Mouse (Mus musculus) neural tube, embryonic 10.5 days (tissue): ENCODE measurements around the gene Lrtm1.

Experiments
- DNase-seq: peaks from one replicate; pipeline ENCODE4 v3.0.0-alpha.2; 2017; ENCODE audit warnings: low spot score; ENCODE audit errors: extremely low spot score

Lrtm1 gene

GRCm38 (mm10) chr14:29017883-29018282 is at the start of gene Lrtm1:
Lrtm1 (plus strand) TSS chr14:29018208.
- peak; percentile 42 for DNase-seq

- no peak for DNase-seq
These were observed 48.8 kb upstream of the Lrtm1 start for GRCm38 (mm10) chr14:28969247-28969646.

- DNase-seq, result no peak
These were observed 45.4 kb upstream of the Lrtm1 start for GRCm38 (mm10) chr14:28972620-28973019.

GRCm38 (mm10) chr14:28979230-28979629 is 38.8 kb upstream of the Lrtm1 start:
- DNase-seq, result no peak

GRCm38 (mm10) chr14:28980482-28980881 is 37.5 kb upstream of the Lrtm1 start:
- no peak for DNase-seq

GRCm38 (mm10) chr14:28984276-28984675 is 33.7 kb upstream of the Lrtm1 start:
- DNase-seq, result no peak

- DNase-seq, result no peak
These were observed 29.7 kb upstream of the Lrtm1 start for GRCm38 (mm10) chr14:28988211-28988900.

GRCm38 (mm10) chr14:28996569-28996968 is 21.4 kb upstream of the Lrtm1 start:
- DNase-seq, result no peak

GRCm38 (mm10) chr14:29005228-29005840 is 12.7 kb upstream of the Lrtm1 start:
- DNase-seq, result no peak

- DNase-seq, result no peak
These were observed 8.4 kb upstream of the Lrtm1 start for GRCm38 (mm10) chr14:29009644-29010043.

- no peak for DNase-seq
These were observed 4.8 kb upstream of the Lrtm1 start for GRCm38 (mm10) chr14:29013161-29013560.

GRCm38 (mm10) chr14:29014680-29015079 is 3.3 kb upstream of the Lrtm1 start:
- DNase-seq, result no peak

- DNase-seq, result peak; percentile 60
These were observed 2.1 kb upstream of the Lrtm1 start for GRCm38 (mm10) chr14:29015896-29016295.

- DNase-seq, result no peak
These were observed 450 bp downstream of the Lrtm1 start for GRCm38 (mm10) chr14:29018316-29019000.

GRCm38 (mm10) chr14:29021295-29021694 is 3.3 kb downstream of the Lrtm1 start:
- DNase-seq, result no peak

- DNase-seq, result no peak
These were observed 5.2 kb downstream of the Lrtm1 start for GRCm38 (mm10) chr14:29023246-29023645.

GRCm38 (mm10) chr14:29025335-29025734 is 7.3 kb downstream of the Lrtm1 start:
- DNase-seq, result no peak

GRCm38 (mm10) chr14:29027276-29027675 is 9.3 kb downstream of the Lrtm1 start:
- DNase-seq, result no peak

- DNase-seq, result no peak
These were observed 10.5 kb downstream of the Lrtm1 start for GRCm38 (mm10) chr14:29028391-29029106.

- no peak for DNase-seq
These were observed 11.1 kb downstream of the Lrtm1 start for GRCm38 (mm10) chr14:29029107-29029469.

- no peak for DNase-seq
These were observed 11.9 kb downstream of the Lrtm1 start for GRCm38 (mm10) chr14:29029896-29030420.

- no peak for DNase-seq
These were observed 12.5 kb downstream of the Lrtm1 start for GRCm38 (mm10) chr14:29030519-29030918.
